Mouse (Mus musculus) hindbrain, embryonic 11.5 days (tissue): ENCODE data around the gene Rabggtb. TPM values are rescaled to one million over a fixed set of nuclear protein-coding genes. Genes with fewer than 3 reads are reported as not detected.
"Not testable (repeated sequence)": the region's sequence is repeated elsewhere in the genome, so short reads cannot be mapped to it uniquely, and the experiment has no call there.

ENCODE experiments used
- ATAC-seq: fragments of 200-750 bp; cut with Nextera tagmentation; 2 replicates; pipeline ENCODE4 v1.8.0; 2017; ENCODE audit warnings: mild to moderate bottlenecking, moderate TSS enrichment, moderate library complexity; ENCODE audit not compliant: low FRiP score
- DNase-seq: peaks from one replicate; pipeline ENCODE4 v3.0.0-alpha.2; 2015; ENCODE audit warnings: low spot score
- H3K27ac ChIP-seq: fragments of 300-500 bp; sonication (generic); 2 replicates; pipeline ENCODE4 v1.5.1; 2014; ENCODE audit warnings: mild to moderate bottlenecking, low read depth, low read length
- H3K27me3 ChIP-seq: fragments of 300-500 bp; sonication (generic); 2 replicates; pipeline ENCODE4 v1.6.1; 2014; ENCODE audit warnings: mild to moderate bottlenecking, low read length, moderate library complexity, mixed read lengths; ENCODE audit not compliant: control insufficient read depth, insufficient read depth
- H3K36me3 ChIP-seq: fragments of 300-500 bp; sonication (generic); 2 replicates; pipeline ENCODE4 v1.6.1; 2014; ENCODE audit warnings: mild to moderate bottlenecking, low read length, moderate library complexity, mixed read lengths; ENCODE audit not compliant: control insufficient read depth, insufficient read depth
- H3K4me1 ChIP-seq: fragments of 300-500 bp; sonication (generic); replicated peaks from 2 replicates; pipeline ENCODE4 v1.6.1; 2014; ENCODE audit warnings: low read length, mixed read lengths; ENCODE audit not compliant: control insufficient read depth, insufficient read depth
- H3K4me2 ChIP-seq: fragments of 300-500 bp; sonication (generic); replicated peaks from 2 replicates; pipeline ENCODE4 v1.6.1; 2014; ENCODE audit warnings: mild to moderate bottlenecking, low read depth, low read length
- H3K4me3 ChIP-seq: fragments of 300-500 bp; sonication (generic); 2 replicates; pipeline ENCODE4 v1.5.1; 2014; ENCODE audit warnings: low read depth, low read length
- H3K9ac ChIP-seq: fragments of 300-500 bp; sonication (generic); 2 replicates; pipeline ENCODE4 v1.6.1; 2014; ENCODE audit warnings: low read depth, low read length
- H3K9me3 ChIP-seq: fragments of 300-500 bp; sonication (generic); 2 replicates; pipeline ENCODE4 v1.6.1; 2016; ENCODE audit warnings: low read length; ENCODE audit not compliant: control insufficient read depth
- WGBS: fragments of 180-500 bp; shearing (Covaris S2); extraction: QIAGEN DNeasy Blood & Tissue Kit; methylation state at CpG from one replicate; pipeline ENCODE4 v1.1.7; 2014; 5-methylcytosine and 5-hydroxymethylcytosine counted together
- polyA plus RNA-seq: library from polyadenylated mRNA; unstranded; fragments of >200 nt; fragmentation: Nextera tagmentation; extraction: Ambion mirVana; gene quantifications from 2 replicates; pipeline ENCODE4 v1.2.1, GENCODE M21; 2014

The Rabggtb gene
- polyA plus RNA-seq, 1 experiment from 2014 or later: 41.8 TPM

GRCm38 (mm10) chr3:153860392-153860791 lies 52.4 kb downstream of the Rabggtb start:
- not testable (repeated sequence) for H3K4me1 ChIP-seq, H3K4me2 ChIP-seq, H3K9ac ChIP-seq, ATAC-seq, DNase-seq, H3K27me3 ChIP-seq, H3K27ac ChIP-seq, H3K36me3 ChIP-seq, H3K4me3 ChIP-seq, H3K9me3 ChIP-seq
- 83% methylated on average over 8 of the region's 8 CpGs for WGBS

- H3K4me2 ChIP-seq: no peak overlapping the region
- no peaks in the 10 kb centered on the region for H3K27me3 ChIP-seq
- 84% methylated on average over 10 of the region's 10 CpGs for WGBS
- no peak overlapping the region for H3K4me3 ChIP-seq
- H3K36me3 ChIP-seq: no peaks in the 10 kb centered on the region
- no peak overlapping the region for H3K9ac ChIP-seq
- ATAC-seq: no peak
- no peaks in the 10 kb centered on the region for H3K9me3 ChIP-seq
- no peak for DNase-seq
- H3K27ac ChIP-seq: no peak overlapping the region
- H3K4me1 ChIP-seq: no peaks in the 10 kb centered on the region
Measured at GRCm38 (mm10) chr3:153858350-153859001, 54.3 kb downstream of the Rabggtb start.

Other genes starting within 250 kb of the Rabggtb start
- gene St6galnac3, start 187.8 kb downstream of the Rabggtb start, polyA plus RNA-seq: 34.8 and 38.9 TPM in 2 replicates
- 0.25 and 0.86 TPM in 2 replicates for gene Asb17, start 68.8 kb downstream of the Rabggtb start, polyA plus RNA-seq
- 0.05 and 0.08 TPM in 2 replicates for gene Msh4, start 6.9 kb downstream of the Rabggtb start, polyA plus RNA-seq
- gene Acadm, start 31.6 kb upstream of the Rabggtb start, polyA plus RNA-seq: 55.0 and 63.6 TPM in 2 replicates
- gene Slc44a5, start 60.4 kb upstream of the Rabggtb start, polyA plus RNA-seq: 6.2 and 8.1 TPM in 2 replicates